Mouse (Mus musculus) G1E (cell line): ENCODE data around the gene BC024063.

Experiments used
- CTCF ChIP-seq: IDR thresholded peaks from 2 replicates; pipeline ENCODE4 v1.5.1; 2012; ENCODE audit warnings: low read depth, low read length, inconsistent platforms, mixed read lengths
- GATA1 ChIP-seq: IDR thresholded peaks from 2 replicates; pipeline ENCODE4 v1.6.1; 2012; ENCODE audit warnings: borderline replicate concordance, low read length, inconsistent platforms, mixed read lengths
- GATA2 ChIP-seq: IDR thresholded peaks from 2 replicates; pipeline ENCODE4 v1.6.1; 2012; ENCODE audit warnings: low read depth, low read length, inconsistent platforms, borderline replicate concordance
- POLR2AphosphoS5 ChIP-seq: IDR thresholded peaks from 2 replicates; pipeline ENCODE4 v1.6.1; 2012; ENCODE audit warnings: low read depth, low read length, inconsistent platforms; ENCODE audit not compliant: insufficient replicate concordance
- TAL1 ChIP-seq: conservative IDR thresholded peaks from 2 replicates; pipeline ENCODE4 v1.6.1; 2012; ENCODE audit warnings: low read depth, low read length, inconsistent platforms, mixed read lengths

DNA sequence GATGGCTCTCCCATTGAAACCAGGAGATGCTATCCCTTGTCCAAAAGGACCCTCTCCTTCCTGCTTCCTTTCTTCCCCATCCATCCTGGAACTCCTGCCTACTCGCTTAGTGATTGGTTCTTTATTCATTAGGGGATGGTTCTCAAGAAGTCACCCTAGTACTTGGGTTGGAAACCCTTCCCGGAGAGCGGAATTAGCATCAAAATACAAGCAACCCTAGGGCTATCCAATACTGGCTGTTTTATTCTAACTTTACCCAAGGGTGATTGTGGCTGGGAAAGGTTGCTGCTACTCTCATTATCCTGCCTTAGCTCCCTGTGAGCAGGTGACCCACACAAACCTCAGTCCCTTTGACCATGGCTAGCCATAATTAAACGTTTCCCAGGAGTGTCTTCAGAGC lies 64.4 kb downstream of the BC024063 start:
- no peak for TF ChIP-seq CTCF
- TF ChIP-seq GATA1, result no peak
- TF ChIP-seq TAL1, result no peak
- TF ChIP-seq POLR2AphosphoS5, result no peak
- no peak for TF ChIP-seq GATA2
